In the genomic region with DNA sequence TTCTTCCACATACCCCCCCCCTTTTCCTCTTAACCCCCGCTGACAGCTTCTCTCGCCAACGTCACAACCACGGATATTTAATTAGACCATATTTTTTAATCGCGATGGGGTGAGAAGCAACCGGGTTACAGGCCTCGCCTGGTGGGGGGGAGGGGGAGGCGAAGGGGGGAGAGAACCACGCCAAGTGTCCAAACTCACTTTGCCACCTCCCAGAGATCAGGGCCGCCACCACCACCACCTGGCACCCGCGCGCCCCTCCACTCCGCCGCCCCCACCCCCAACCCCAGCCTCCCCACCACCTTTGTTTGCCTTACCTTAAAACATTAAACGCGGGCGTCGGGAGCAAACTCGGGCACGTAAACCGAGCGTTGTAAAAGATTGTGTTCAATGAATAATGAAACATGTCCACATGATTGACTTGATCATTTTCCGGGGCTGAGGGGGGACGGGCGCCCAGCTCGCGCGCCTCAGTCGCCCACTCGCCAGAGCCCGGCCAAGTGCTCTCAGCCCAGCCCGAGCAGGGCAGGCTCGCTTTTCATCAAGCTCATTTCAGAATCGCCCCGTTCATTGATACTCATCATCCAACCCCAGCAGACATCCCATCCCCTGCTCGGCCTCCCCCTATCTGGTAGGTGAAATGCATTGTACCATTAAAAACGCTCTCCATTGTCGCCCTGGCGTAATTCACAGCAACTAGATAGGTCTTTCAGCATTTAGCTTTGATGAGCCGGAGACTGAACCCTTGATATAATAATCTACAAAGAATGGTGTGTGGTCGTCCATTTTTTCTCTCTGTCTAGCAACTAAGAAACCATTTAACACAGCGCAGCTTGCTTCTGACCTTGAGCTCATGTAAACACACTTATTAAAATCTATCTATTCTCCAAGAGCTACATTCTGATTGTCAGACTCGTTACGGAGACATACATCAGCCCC, we compare ENCODE assay signal across 8 mouse cellular contexts. TPM values are rescaled to one million over a fixed set of nuclear protein-coding genes. Genes with fewer than 3 reads are reported as not detected.
DNase-seq lines count a peak whose midpoint lies in the region; ATAC-seq and TF ChIP-seq lines count a peak whose summit lies in the region.

No protein-coding gene starts in this region.

- no peak for TF ChIP-seq CTCF in lung, postnatal 0 days (IDR thresholded peaks at IDR 0.05)

- under 1% methylated on average over 46 of the region's 46 CpGs for WGBS in lung, postnatal 0 days
- WGBS in heart, embryonic 12.5 days, result under 1% methylated on average over 46 of the region's 46 CpGs
- WGBS in limb, embryonic 11.5 days, result under 1% methylated on average over 46 of the region's 46 CpGs

- TF ChIP-seq EP300 in lung, postnatal 0 days (IDR thresholded peaks at IDR 0.05), result no peak

- H3K9me3 ChIP-seq in lung, postnatal 0 days (ENCODE audit: low read length), result no peaks in the 10 kb centered on the region
- H3K9me3 ChIP-seq in heart, embryonic 12.5 days (replicated peaks), result no peaks in the 10 kb centered on the region
- no peaks in the 10 kb centered on the region for H3K9me3 ChIP-seq in limb, embryonic 11.5 days (ENCODE audit: control insufficient read depth, low read length)

- H3K27ac ChIP-seq in lung, postnatal 0 days (ENCODE audit: low read length), result no peak overlapping the region
- no peak overlapping the region for H3K27ac ChIP-seq in heart, embryonic 12.5 days (ENCODE audit: poor library complexity, severe bottlenecking)
- H3K27ac ChIP-seq in limb, embryonic 11.5 days (replicated peaks; ENCODE audit: low read depth, low read length), result no peak overlapping the region

- H3K4me1 ChIP-seq in lung, postnatal 0 days (ENCODE audit: insufficient read depth, low read depth, low read length), result peaks cover 9% of the 10 kb centered on the region; the same call in 1 of the 2 replicates
- H3K4me1 ChIP-seq in heart, embryonic 12.5 days (replicated peaks), result peaks cover 18% of the 10 kb centered on the region
- H3K4me1 ChIP-seq in limb, embryonic 11.5 days (ENCODE audit: control insufficient read depth, insufficient read depth, low read length), result peaks cover 10% of the 10 kb centered on the region; the same call in 1 of the 2 replicates

- DNase-seq in lung, postnatal 0 days (ENCODE audit: low spot score), result no peak
- DNase-seq in lung, postnatal 10 days, result no peak
- DNase-seq in cerebellum, adult 9-10 months, result peak; percentile 75
- peak; percentile 66 for DNase-seq in limb, embryonic 11.5 days (ENCODE audit: low spot score)
- DNase-seq in retina, embryonic 14.5 days (ENCODE audit: low spot score), result peak; percentile 72
- DNase-seq in B cell, adult 2 months, result no peak
- no peak for DNase-seq in lung, postnatal 4 days

- no peak for ATAC-seq in lung, postnatal 0 days
- ATAC-seq in heart, embryonic 12.5 days (ENCODE audit: insufficient number of reproducible peaks, low FRiP score), result no peak
- ATAC-seq in limb, embryonic 11.5 days (ENCODE audit: insufficient number of reproducible peaks, low FRiP score, low TSS enrichment, low read depth), result no peak

- H3K4me2 ChIP-seq in lung, postnatal 0 days (replicated peaks; ENCODE audit: low read depth, low read length), result peak overlapping the region; percentile 75
- H3K4me2 ChIP-seq in heart, embryonic 12.5 days, result peak overlapping the region; percentile 97
- H3K4me2 ChIP-seq in limb, embryonic 11.5 days (ENCODE audit: low read depth, severe bottlenecking), result peak overlapping the region; percentile 91

- peaks cover 62% of the 10 kb centered on the region for H3K27me3 ChIP-seq in lung, postnatal 0 days (replicated peaks; ENCODE audit: insufficient read depth, low read length)
- H3K27me3 ChIP-seq in heart, embryonic 12.5 days (replicated peaks), result peaks cover 68% of the 10 kb centered on the region
- peaks cover 57% of the 10 kb centered on the region for H3K27me3 ChIP-seq in limb, embryonic 11.5 days (ENCODE audit: control insufficient read depth, insufficient read depth, low read length)

- peak overlapping the region; percentile 51 for H3K4me3 ChIP-seq in lung, postnatal 0 days (ENCODE audit: low read depth, low read length)
- H3K4me3 ChIP-seq in heart, embryonic 12.5 days, result peak overlapping the region; percentile 67
- peak overlapping the region; percentile 44 for H3K4me3 ChIP-seq in limb, embryonic 11.5 days (ENCODE audit: low read depth, low read length)

- no peak overlapping the region for H3K9ac ChIP-seq in lung, postnatal 0 days (replicated peaks; ENCODE audit: low read depth)
- peak overlapping the region; percentile 66; the same call in 1 of the 2 replicates for H3K9ac ChIP-seq in heart, embryonic 12.5 days
- peak overlapping the region; percentile 58; the same call in 1 of the 2 replicates for H3K9ac ChIP-seq in limb, embryonic 11.5 days (ENCODE audit: low read length)

- no peaks in the 10 kb centered on the region for H3K36me3 ChIP-seq in lung, postnatal 0 days (ENCODE audit: insufficient read depth, low read length)
- no peaks in the 10 kb centered on the region for H3K36me3 ChIP-seq in heart, embryonic 12.5 days
- no peaks in the 10 kb centered on the region for H3K36me3 ChIP-seq in limb, embryonic 11.5 days (ENCODE audit: control insufficient read depth, insufficient read depth, low read length)

RNA-seq across cellular contexts. Expression of a gene that starts 0.8 kb away (rescaled TPM):
- polyA plus RNA-seq in lung, postnatal 0 days (2015; fragmentation: Nextera tagmentation; extraction: Ambion mirVana), result 3.2 and 3.5 TPM in 2 replicates
- polyA plus RNA-seq in heart, embryonic 12.5 days (2016; fragmentation: Nextera tagmentation; extraction: Ambion mirVana), result 4.7 and 5.1 TPM in 2 replicates
- polyA plus RNA-seq in limb, embryonic 11.5 days (2014; fragmentation: Nextera tagmentation; extraction: Ambion mirVana), result 1.9 and 2.6 TPM in 2 replicates

Comparison
In these comparisons a context has a peak if more than half of its experiments do, and no peak if none do; other contexts are left out.
1. DNase-seq: peak in cerebellum, adult 9-10 months (single experiment), limb, embryonic 11.5 days (single experiment) and retina, embryonic 14.5 days (single experiment); none in lung, postnatal 0 days (single experiment), lung, postnatal 10 days (single experiment), B cell, adult 2 months (0 of 2) and lung, postnatal 4 days (0 of 2).
2. Peak in every context shown above with its lines, with median percentiles within 50 percentile points of each other: H3K4me2 ChIP-seq and H3K4me3 ChIP-seq.